Mouse (Mus musculus): ENCODE data around the gene Dus3l.

Dus3l gene

GRCm38 (mm10) chr17:56764474-56765354, at the start of gene Dus3l:
TSS of gene Dus3l (plus strand) at chr17:56764757.
- DNase-seq (ENCODE audit: low read depth, low spot score) = no peak

GRCm38 (mm10) chr17:56715360-56715759, 49.2 kb upstream of the Dus3l start:
- no peak for DNase-seq (ENCODE audit: low read depth, low spot score)

GRCm38 (mm10) chr17:56715914-56716654, 48.5 kb upstream of the Dus3l start:
- DNase-seq (ENCODE audit: low read depth, low spot score) = no peak

- peak; percentile 98 for DNase-seq (ENCODE audit: low read depth, low spot score)
Measured at GRCm38 (mm10) chr17:56716655-56717362, 47.7 kb upstream of the Dus3l start.

GRCm38 (mm10) chr17:56717363-56718058, 47.0 kb upstream of the Dus3l start, which contains the start of the genes Ndufa11 and Vmac:
TSS of gene Ndufa11 (plus strand) at chr17:56717767.
TSS of gene Vmac (minus strand) at chr17:56718022.
- DNase-seq (ENCODE audit: low read depth, low spot score) = peak; percentile 97

GRCm38 (mm10) chr17:56722441-56722840, 42.1 kb upstream of the Dus3l start:
- no peak for DNase-seq (ENCODE audit: low read depth, low spot score)

GRCm38 (mm10) chr17:56723419-56724161, 41.0 kb upstream of the Dus3l start:
- no peak for DNase-seq (ENCODE audit: low read depth, low spot score)

- no peak for DNase-seq (ENCODE audit: low read depth, low spot score)
Measured at GRCm38 (mm10) chr17:56727029-56727649, 37.4 kb upstream of the Dus3l start.

- DNase-seq (ENCODE audit: low read depth, low spot score) = no peak
Measured at GRCm38 (mm10) chr17:56727659-56728058, 36.9 kb upstream of the Dus3l start.

- no peak for DNase-seq (ENCODE audit: low read depth, low spot score)
Measured at GRCm38 (mm10) chr17:56728117-56728516, 36.4 kb upstream of the Dus3l start.

- no peak for DNase-seq (ENCODE audit: low read depth, low spot score)
Measured at GRCm38 (mm10) chr17:56729151-56729550, 35.4 kb upstream of the Dus3l start.

GRCm38 (mm10) chr17:56729656-56730055, 34.9 kb upstream of the Dus3l start:
- no peak for DNase-seq (ENCODE audit: low read depth, low spot score)

GRCm38 (mm10) chr17:56736534-56736933, 28.0 kb upstream of the Dus3l start:
- no peak for DNase-seq (ENCODE audit: low read depth, low spot score)

- DNase-seq (ENCODE audit: low read depth, low spot score) = no peak
Measured at GRCm38 (mm10) chr17:56738221-56738620, 26.3 kb upstream of the Dus3l start.

- DNase-seq (ENCODE audit: low read depth, low spot score) = no peak
Measured at GRCm38 (mm10) chr17:56740118-56740787, 24.3 kb upstream of the Dus3l start.

- no peak for DNase-seq (ENCODE audit: low read depth, low spot score)
Measured at GRCm38 (mm10) chr17:56740788-56741160, 23.8 kb upstream of the Dus3l start.

- no peak for DNase-seq (ENCODE audit: low read depth, low spot score)
Measured at GRCm38 (mm10) chr17:56744173-56744572, 20.4 kb upstream of the Dus3l start.

GRCm38 (mm10) chr17:56751404-56752072, 13.0 kb upstream of the Dus3l start:
- DNase-seq (ENCODE audit: low read depth, low spot score) = no peak

GRCm38 (mm10) chr17:56753452-56753851, 11.1 kb upstream of the Dus3l start:
- no peak for DNase-seq (ENCODE audit: low read depth, low spot score)

Measured in WW6 (cell line).